Mouse (Mus musculus) G1E (cell line): ENCODE results near the gene Drp2.

Source experiments
- CTCF ChIP-seq: IDR thresholded peaks from 2 replicates; pipeline ENCODE4 v1.5.1; 2012; ENCODE audit warnings: low read depth, low read length, inconsistent platforms, mixed read lengths
- GATA1 ChIP-seq: IDR thresholded peaks from 2 replicates; pipeline ENCODE4 v1.6.1; 2012; ENCODE audit warnings: borderline replicate concordance, low read length, inconsistent platforms, mixed read lengths
- POLR2AphosphoS5 ChIP-seq: IDR thresholded peaks from 2 replicates; pipeline ENCODE4 v1.6.1; 2012; ENCODE audit warnings: low read depth, low read length, inconsistent platforms; ENCODE audit not compliant: insufficient replicate concordance
- TAL1 ChIP-seq: conservative IDR thresholded peaks from 2 replicates; pipeline ENCODE4 v1.6.1; 2012; ENCODE audit warnings: low read depth, low read length, inconsistent platforms, mixed read lengths

- TF ChIP-seq CTCF (no peak), GATA1 (no peak), TAL1 (no peak), POLR2AphosphoS5 (no peak)
Observed at GRCm38 (mm10) chrX:134474988-134475710, 70.8 kb downstream of the Drp2 start.
